Mouse (Mus musculus) layer of hippocampus, adult 9-10 months (tissue): Measurements from ENCODE around the gene Slc2a13.

Source experiments
- DNase-seq: peaks from one replicate; pipeline ENCODE4 v3.0.0; 2022; ENCODE audit warnings: low spot score

Gene Slc2a13

GRCm38 (mm10) chr15:91502235-91502634, 70.8 kb downstream of the Slc2a13 start:
- no peak for DNase-seq

GRCm38 (mm10) chr15:91495014-91495413, 78.0 kb downstream of the Slc2a13 start:
- no peak for DNase-seq

DNA sequence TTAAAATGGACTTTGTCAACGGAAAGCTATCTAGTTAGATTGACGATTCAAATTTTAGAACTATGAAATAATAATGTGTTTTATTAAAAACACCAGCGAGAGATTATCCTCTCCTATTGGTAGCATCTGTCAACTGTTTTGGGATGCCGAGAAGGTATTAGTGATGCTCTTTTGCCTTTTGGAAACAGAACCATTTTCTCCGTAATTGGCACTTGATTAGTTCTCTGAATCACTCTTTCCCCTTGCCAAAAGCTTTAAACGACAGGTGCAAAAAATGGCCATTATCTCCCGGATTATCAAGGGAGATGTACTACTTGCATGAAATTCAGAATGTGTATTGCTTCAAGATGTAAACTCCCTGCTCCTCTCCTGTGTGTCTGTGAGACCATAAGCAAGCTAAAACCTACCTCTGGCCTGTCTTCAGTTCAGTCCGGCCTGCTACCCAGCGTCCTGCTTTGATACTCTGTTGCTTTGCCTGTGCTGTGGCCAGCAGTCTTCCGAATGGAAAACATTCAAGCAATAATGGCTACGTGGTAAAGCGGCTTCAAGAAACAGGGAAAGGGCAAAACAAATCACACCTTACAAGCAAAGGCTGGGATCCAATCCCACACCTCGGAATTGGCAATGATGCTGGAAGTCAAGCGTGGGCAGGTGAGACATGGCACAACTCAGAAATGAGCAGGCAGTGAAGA, 93.0 kb downstream of the Slc2a13 start:
- DNase-seq, result no peak

DNA sequence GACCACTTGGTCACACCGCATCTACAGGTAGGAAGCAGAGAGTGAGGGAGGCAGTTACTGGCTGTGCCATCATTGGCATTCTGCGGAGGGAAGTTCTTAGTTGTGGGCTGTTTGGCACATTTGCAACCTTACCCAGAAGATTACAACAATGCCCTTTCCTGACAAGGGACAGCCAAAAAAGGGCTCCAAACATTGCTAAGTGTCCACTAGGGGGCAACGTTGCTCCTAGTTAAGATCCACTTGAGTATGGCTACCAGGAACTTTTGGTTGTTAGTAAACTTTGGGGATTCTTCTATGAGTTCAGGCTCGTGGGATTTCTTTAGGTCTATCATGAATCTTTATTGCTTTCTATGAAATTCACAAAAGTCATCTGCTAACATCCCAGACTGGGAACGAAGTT, 95.3 kb downstream of the Slc2a13 start:
- no peak for DNase-seq

DNA sequence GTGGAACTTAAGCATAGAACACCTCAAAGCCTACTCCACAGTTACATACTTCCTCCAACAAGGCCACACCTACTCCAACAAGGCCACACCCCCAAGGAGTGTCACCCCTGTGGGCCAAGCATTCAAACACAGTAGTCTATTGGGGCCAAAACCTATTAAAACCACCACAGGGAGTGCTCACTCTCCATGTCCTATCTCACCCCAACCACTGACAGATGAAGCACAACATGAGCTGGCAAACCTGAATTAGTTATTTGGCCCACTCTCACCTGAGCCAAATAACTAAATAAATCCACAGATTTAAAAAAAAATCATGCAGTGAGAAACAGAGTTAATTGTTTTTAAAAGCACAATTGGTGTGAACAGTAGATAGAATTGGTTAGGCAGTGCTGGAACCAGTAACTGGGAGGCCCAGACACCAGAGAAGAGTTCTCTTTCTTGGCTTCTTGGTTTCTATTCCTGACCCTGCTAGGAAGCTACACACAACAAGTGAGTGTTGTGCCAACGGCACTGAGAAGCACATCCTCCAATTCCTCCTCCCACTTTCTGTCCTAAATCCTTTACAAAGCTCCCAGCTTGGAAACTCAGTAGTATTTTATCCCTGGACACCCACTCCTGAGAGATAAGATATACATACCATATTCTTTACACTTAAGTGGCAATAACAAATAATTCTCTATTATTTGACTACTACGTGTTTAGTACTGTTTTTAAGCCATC, 99.2 kb downstream of the Slc2a13 start:
- no peak for DNase-seq

DNA sequence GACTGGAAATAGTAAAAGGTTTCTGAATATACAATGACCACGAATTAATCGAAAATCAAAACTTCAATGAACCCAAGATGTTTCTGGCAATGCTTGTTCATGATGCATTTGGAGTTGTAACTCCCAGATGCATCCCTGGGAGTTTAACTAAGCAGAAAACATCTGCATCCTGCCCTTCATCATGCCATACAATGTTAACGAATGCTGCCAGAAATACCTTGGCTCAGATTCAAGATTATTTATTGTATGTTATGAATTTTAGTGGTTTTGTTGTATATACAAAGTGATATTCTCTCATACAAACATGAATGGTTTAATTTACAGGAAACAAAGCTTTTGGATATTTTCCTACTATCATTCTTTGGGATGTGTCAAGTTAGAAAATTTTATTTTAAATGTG, 107.7 kb downstream of the Slc2a13 start:
- no peak for DNase-seq

GRCm38 (mm10) chr15:91463857-91464435, 109.1 kb downstream of the Slc2a13 start:
- DNase-seq, result no peak

GRCm38 (mm10) chr15:91463026-91463661, 109.9 kb downstream of the Slc2a13 start:
- no peak for DNase-seq

DNA sequence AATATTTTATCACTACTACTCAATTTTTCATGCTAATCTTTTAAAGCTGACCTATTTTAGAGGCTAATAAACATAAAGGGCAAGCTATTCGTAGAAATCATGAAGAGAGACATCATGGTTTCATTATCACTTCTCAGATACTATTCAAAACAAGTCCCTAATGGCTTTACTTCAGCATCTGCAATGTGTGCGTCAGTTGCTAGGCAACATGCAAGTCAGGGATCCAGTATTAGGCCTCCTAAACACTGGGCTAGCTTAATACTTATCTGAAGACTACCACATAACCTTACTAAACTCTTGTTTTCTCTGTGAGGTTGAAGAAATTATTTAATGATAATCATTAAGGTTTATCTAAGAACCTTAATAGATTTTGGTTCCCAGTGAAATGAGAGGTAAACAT, 111.1 kb downstream of the Slc2a13 start:
- DNase-seq, result no peak

GRCm38 (mm10) chr15:91457202-91457601, 115.9 kb downstream of the Slc2a13 start:
- DNase-seq, result no peak

DNA sequence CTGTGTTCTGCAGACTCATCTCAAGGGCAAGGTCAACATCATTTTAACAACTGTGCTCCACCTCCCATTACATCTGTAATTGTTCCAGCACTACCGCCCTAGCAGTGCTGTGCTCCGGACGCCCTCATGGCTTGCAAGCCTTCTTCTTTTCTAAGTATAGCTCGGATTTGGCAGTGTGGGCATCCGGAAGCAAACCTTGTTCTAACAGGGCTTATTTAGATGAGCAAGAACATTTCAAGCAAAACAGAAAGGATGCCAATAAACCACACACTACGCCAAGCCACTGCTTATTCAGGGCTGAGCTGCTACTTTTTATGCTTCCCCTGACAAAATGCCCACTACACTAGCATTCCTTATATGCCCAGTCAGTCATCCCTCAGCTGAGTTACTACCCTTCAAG, 127.7 kb downstream of the Slc2a13 start:
- no peak for DNase-seq

DNA sequence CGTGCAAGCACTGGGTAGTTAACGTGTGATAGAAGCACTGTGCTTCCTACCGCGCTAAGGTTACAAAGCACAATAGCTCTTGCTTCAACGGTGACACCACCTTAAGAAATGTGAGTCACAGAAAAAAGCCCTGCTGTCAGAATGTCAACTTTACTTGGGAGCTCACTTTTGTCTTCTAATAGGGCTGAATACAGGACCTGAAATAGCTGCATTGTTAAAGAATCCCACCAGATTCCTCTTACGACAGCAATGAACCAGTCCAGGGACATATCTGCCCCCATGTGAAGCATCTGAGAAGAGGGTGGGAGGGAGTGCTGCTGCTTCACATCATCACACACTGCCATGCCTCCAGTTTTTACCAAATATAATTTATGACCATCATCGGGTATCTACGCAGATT, 129.6 kb downstream of the Slc2a13 start:
- DNase-seq, result no peak

DNA sequence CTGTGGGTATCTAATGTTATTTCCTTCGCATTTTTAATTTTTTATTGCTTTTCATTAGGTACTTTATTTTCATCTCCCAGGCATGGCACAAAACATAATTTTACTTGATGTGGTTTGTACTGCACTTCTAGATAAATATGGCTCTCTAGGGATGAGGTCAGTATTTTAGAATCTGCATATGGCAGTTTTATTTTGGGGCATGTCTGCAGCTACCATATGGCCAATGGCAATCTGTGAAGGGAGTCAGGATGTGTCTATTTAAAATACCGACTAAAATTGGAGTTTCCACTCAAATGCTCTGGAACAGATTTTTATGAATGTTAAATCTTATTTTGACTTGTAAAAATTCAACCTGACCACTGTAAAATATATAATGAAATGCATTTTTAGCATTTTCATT, 133.2 kb downstream of the Slc2a13 start:
- DNase-seq, result peak; percentile 39

DNA sequence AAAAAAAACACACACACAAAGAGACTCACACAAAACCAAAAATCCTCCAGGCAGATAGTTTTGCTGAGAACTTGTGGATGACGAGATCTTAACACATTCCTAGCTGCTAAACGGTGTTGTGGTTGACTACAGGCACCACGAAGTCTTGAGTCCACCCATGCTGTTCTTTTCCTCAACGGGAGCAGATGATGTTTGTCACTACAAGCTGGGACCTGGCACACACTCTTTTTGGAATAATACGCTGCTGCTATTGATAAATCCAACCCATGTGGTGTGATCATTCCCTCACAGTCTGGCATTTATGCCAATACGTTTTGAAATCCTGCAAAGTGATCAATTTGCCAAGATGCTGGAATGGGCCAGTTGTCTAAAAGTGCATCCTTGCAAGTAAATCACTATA, 147.6 kb downstream of the Slc2a13 start:
- DNase-seq, result peak; percentile 76

- DNase-seq, result no peak
Observed at GRCm38 (mm10) chr15:91406979-91407378, 166.1 kb downstream of the Slc2a13 start.

GRCm38 (mm10) chr15:91395165-91395564, 177.9 kb downstream of the Slc2a13 start:
- DNase-seq, result no peak

GRCm38 (mm10) chr15:91383694-91384093, 189.4 kb downstream of the Slc2a13 start:
- no peak for DNase-seq

DNA sequence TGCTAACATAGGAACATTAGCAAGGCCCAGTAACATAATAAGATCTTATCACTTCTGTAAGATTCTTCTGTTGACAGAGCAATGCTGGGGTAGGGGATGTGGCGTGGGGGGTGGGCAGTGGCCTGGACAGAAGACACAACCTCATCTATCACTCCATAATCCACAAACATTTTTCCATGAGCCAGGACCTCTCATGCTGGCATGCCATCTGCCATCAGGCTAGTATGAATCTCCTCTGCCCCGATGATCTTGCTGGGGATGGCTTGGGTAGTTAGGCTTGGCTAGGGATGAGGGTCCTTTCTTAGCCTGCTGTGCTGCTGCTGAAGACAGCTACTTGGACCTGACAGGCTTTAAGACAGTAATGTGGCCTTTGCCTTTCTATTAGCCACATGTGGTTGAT, 190.5 kb downstream of the Slc2a13 start:
- no peak for DNase-seq

DNA sequence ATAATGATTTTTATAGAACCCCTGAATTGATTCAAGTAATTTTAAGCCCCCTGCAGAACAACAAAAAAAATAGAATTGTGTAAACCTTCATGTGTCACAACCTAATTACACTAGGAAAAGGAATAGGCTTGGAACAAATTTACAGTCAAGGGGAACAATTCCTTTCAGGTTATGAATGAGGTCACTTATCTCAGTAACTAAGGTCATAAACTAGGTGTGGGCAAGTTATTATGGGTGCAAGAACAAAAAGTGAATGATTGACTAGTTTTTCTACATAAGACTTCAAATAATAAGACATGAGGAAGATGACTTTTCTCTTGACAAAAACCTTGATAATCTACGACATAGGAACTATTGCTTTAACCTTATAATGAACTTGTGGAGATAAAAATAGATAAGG, 191.2 kb downstream of the Slc2a13 start:
- DNase-seq, result no peak

GRCm38 (mm10) chr15:91378751-91379325, 194.2 kb downstream of the Slc2a13 start:
- DNase-seq, result no peak

DNA sequence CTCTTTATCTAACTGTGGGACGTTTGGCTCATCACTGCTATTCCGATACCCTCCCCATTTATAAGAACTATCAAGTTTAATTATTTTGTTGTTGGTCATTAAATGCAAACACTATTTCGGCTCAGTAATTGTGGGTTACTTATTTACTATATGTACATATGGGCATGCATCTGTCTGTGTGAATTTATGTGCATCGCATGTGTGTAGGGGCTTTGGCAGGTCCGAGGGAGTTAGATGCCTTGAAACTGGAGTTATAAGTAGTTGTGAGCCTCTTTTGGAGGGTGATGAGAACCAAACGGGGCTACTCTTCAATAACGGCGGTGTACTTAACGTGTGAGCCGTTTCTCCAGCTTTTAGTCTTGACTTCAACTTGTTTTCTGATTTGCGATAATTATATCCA, 195.5 kb downstream of the Slc2a13 start:
- DNase-seq, result no peak

DNA sequence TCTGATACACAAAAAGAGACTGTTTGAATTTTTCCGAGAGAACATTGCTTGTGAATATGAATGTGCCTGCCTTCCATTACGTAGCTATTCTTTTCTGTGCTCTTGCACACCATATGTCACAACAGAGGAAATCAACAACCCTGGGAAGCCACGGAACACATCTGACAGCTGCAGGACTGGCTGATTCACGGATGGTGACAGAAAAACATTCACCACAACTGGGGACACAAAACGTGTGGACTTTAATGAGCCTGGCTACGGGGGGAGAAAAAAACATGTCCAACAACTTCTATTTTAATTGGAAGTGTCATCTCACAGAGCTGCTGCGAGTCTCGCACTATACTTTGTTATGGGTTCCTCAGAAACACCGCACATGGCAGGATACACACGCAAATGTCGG, 196.0 kb downstream of the Slc2a13 start:
- DNase-seq, result peak; percentile 31

GRCm38 (mm10) chr15:91374441-91374840, 198.6 kb downstream of the Slc2a13 start:
- no peak for DNase-seq
